Mouse (Mus musculus) CH12.LX (cell line): ENCODE measurements at regions not wholly inside any gene's neighbourhood (a gene's known extent, or its start where the extent isn't known, plus 50 kb on each side); places are given as distances from the start of the nearest gene placed in this dataset.

Experiments used
- DNase-seq: peaks from one replicate; pipeline ENCODE4 v3.0.0-alpha.2; 2013; ENCODE audit errors: extremely low read depth
- H3K27ac ChIP-seq: 2 replicates; pipeline ENCODE4 v1.5.1; 2012; ENCODE audit warnings: low read depth, mild to moderate bottlenecking, control low read depth, moderate library complexity; ENCODE audit not compliant: insufficient read depth
- H3K27me3 ChIP-seq: replicated peaks from 2 replicates; pipeline ENCODE3; 2012; ENCODE audit warnings: inconsistent platforms
- H3K36me3 ChIP-seq, 2 experiments: replicated peaks in 1 of 2; 2 replicates each; pipeline versions ENCODE3 to v1.6.1; 2012; ENCODE audit warnings: inconsistent platforms in 1 of 2, low read length in 1 of 2, mild to moderate bottlenecking in 1 of 2, mixed read lengths in 1 of 2, moderate library complexity in 1 of 2; ENCODE audit not compliant: control insufficient read depth in 1 of 2, insufficient read depth in 1 of 2
- H3K4me1 ChIP-seq, 2 experiments: 2 replicates each; pipeline ENCODE4 v1.6.1; 2012; ENCODE audit warnings: inconsistent platforms in 1 of 2, moderate library complexity in 1 of 2; ENCODE audit not compliant: insufficient read depth in 2 of 2, control insufficient read depth in 1 of 2
- H3K4me2 ChIP-seq: 2 replicates; pipeline ENCODE4 v1.6.1; 2012; ENCODE audit warnings: low read depth, mild to moderate bottlenecking, control low read depth; ENCODE audit not compliant: poor library complexity, insufficient read depth, severe bottlenecking
- H3K4me3 ChIP-seq, 3 experiments: fragments of 150-350 bp in 1 of 3; sonication (generic) in 1 of 3; replicated peaks in 1 of 3; 2 replicates each; pipeline versions ENCODE3 to v1.5.1; 2011 to 2012; ENCODE audit warnings: low read depth in 2 of 3, low read length in 2 of 3, mild to moderate bottlenecking in 2 of 3, moderate library complexity in 2 of 3, control low read depth in 1 of 3, improper control_type of control experiment in 1 of 3, inconsistent platforms in 1 of 3, mixed read lengths in 1 of 3; ENCODE audit not compliant: poor library complexity in 1 of 3
- H3K79me2 ChIP-seq: replicated peaks from 2 replicates; pipeline ENCODE4 v1.6.1; 2012; ENCODE audit warnings: mild to moderate bottlenecking, moderate library complexity; ENCODE audit not compliant: control insufficient read depth, poor library complexity, insufficient read depth, severe bottlenecking; ENCODE audit errors: extremely low read depth
- H3K9ac ChIP-seq: 2 replicates; pipeline ENCODE4 v1.6.1; 2012; ENCODE audit warnings: low read depth, mild to moderate bottlenecking, control low read depth, moderate library complexity; ENCODE audit not compliant: insufficient read depth
- H3K9me3 ChIP-seq: replicated peaks from 2 replicates; pipeline ENCODE3; 2012; ENCODE audit warnings: low read length, inconsistent platforms, mixed read lengths
- BHLHE40 ChIP-seq: IDR thresholded peaks from 2 replicates; pipeline ENCODE4 v1.6.1; 2011; ENCODE audit warnings: mild to moderate bottlenecking, low read depth, low read length, improper control_type of control experiment
- CHD1 ChIP-seq: IDR thresholded peaks from 2 replicates; pipeline ENCODE4 v1.6.1; 2012; ENCODE audit warnings: low read depth, low read length, improper control_type of control experiment, inconsistent platforms
- CHD2 ChIP-seq: IDR thresholded peaks from 2 replicates; pipeline ENCODE4 v1.6.1; 2011; ENCODE audit warnings: low read length, improper control_type of control experiment
- E2F4 ChIP-seq: IDR thresholded peaks from 2 replicates; pipeline ENCODE4 v1.6.1; 2011; ENCODE audit warnings: low read depth, low read length, improper control_type of control experiment; ENCODE audit not compliant: insufficient replicate concordance
- EP300 ChIP-seq: IDR thresholded peaks from 2 replicates; pipeline ENCODE4 v1.6.1; 2011; ENCODE audit warnings: low read length, improper control_type of control experiment
- ETS1 ChIP-seq: conservative IDR thresholded peaks from 2 replicates; pipeline ENCODE4 v1.6.1; 2012; ENCODE audit warnings: low read depth, mild to moderate bottlenecking, inconsistent platforms, low read length, improper control_type of control experiment, moderate library complexity
- GABPA ChIP-seq: IDR thresholded peaks from 2 replicates; pipeline ENCODE4 v1.6.1; 2012; ENCODE audit warnings: low read depth, low read length, improper control_type of control experiment, inconsistent platforms; ENCODE audit not compliant: insufficient replicate concordance
- IRF4 ChIP-seq: IDR thresholded peaks from 2 replicates; pipeline ENCODE4 v1.6.1; 2014; ENCODE audit warnings: low read depth, mild to moderate bottlenecking, inconsistent platforms, low read length, improper control_type of control experiment
- JUN ChIP-seq: IDR thresholded peaks from 2 replicates; pipeline ENCODE4 v1.6.1; 2011; ENCODE audit warnings: low read depth, mild to moderate bottlenecking, low read length, improper control_type of control experiment, moderate library complexity; ENCODE audit not compliant: insufficient read depth
- MAFK ChIP-seq: IDR thresholded peaks from 2 replicates; pipeline ENCODE4 v1.6.1; 2011; ENCODE audit warnings: low read length, improper control_type of control experiment; ENCODE audit not compliant: insufficient replicate concordance
- MAX ChIP-seq: IDR thresholded peaks from 2 replicates; pipeline ENCODE4 v1.6.1; 2011; ENCODE audit warnings: low read length, improper control_type of control experiment
- MXI1 ChIP-seq: IDR thresholded peaks from 2 replicates; pipeline ENCODE4 v1.6.1; 2011; ENCODE audit warnings: mild to moderate bottlenecking, low read depth, low read length, improper control_type of control experiment
- NELFE ChIP-seq: IDR thresholded peaks from 2 replicates; pipeline ENCODE4 v1.6.1; 2011; ENCODE audit warnings: low read depth, low read length, improper control_type of control experiment
- NRF1 ChIP-seq: IDR thresholded peaks from 2 replicates; pipeline ENCODE4 v1.6.1; 2014; ENCODE audit warnings: low read depth, mild to moderate bottlenecking, inconsistent platforms, low read length, improper control_type of control experiment, moderate library complexity
- POLR2A ChIP-seq: IDR thresholded peaks from 2 replicates; pipeline ENCODE4 v1.6.1; 2011; ENCODE audit warnings: low read depth, mild to moderate bottlenecking, improper control_type of control experiment, low read length
- RAD21 ChIP-seq: IDR thresholded peaks from 2 replicates; pipeline ENCODE4 v1.6.1; 2011; ENCODE audit warnings: low read depth, mild to moderate bottlenecking, low read length, improper control_type of control experiment, moderate library complexity
- RCOR1 ChIP-seq: conservative IDR thresholded peaks from 2 replicates; pipeline ENCODE4 v1.6.1; 2012; ENCODE audit warnings: low read depth, mild to moderate bottlenecking, inconsistent platforms, low read length, improper control_type of control experiment
- SMC3 ChIP-seq: IDR thresholded peaks from 2 replicates; pipeline ENCODE4 v1.6.1; 2011; ENCODE audit warnings: low read depth, low read length, improper control_type of control experiment
- ZMIZ1 ChIP-seq: IDR thresholded peaks from 2 replicates; pipeline ENCODE4 v1.6.1; 2012; ENCODE audit warnings: low read depth, mild to moderate bottlenecking, inconsistent platforms, low read length, improper control_type of control experiment
- dilution Hi-C: fragments of 300-500 bp; cut with MboI; formaldehyde crosslinking; loops from 2 replicates; pipeline ENCODE4 v1.14.3; 2020; ENCODE audit warnings: low sequenced_read_pairs; ENCODE audit not compliant: extremely low pct_unique_long_range_greater_than_20kb, extremely low pct_ligation_motif_present
- in situ Hi-C: fragments of 300-500 bp; cut with MboI; formaldehyde crosslinking; loops from 3 replicates; pipeline ENCODE4 v1.14.3; 2019; ENCODE audit warnings: low sequenced_read_pairs, low pct_ligation_motif_present, low pct_unique_long_range_greater_than_20kb, mixed read lengths

GRCm38 (mm10) chr5:73942950-73943349, 125.3 kb downstream of the Usp46 start:
- dilution Hi-C loops, result no loop called here
- in situ Hi-C loops, result no loop called here
- TF ChIP-seq MAX (no peak), ETS1 (no peak), ZMIZ1 (no peak), NELFE (no peak), IRF4 (no peak), MXI1 (no peak), RCOR1 (no peak), CHD1 (no peak), JUN (no peak), SMC3 (no peak), E2F4 (no peak), MAFK (no peak), GABPA (no peak), NRF1 (no peak), BHLHE40 (no peak), CHD2 (no peak)
- peaks cover 0 to 2% of the 10 kb centered on the region in 2 experiments for H3K36me3 ChIP-seq
- H3K4me1 ChIP-seq, result peaks cover 5 to 12% of the 10 kb centered on the region in 2 experiments
- H3K27me3 ChIP-seq, result no peaks in the 10 kb centered on the region
- no peak overlapping the region for H3K27ac ChIP-seq
- H3K9ac ChIP-seq, result no peak overlapping the region
- H3K9me3 ChIP-seq, result no peaks in the 10 kb centered on the region
- no peak overlapping the region for H3K4me2 ChIP-seq
- H3K79me2 ChIP-seq, result peaks cover 17% of the 10 kb centered on the region
- no peak overlapping the region for H3K4me3 ChIP-seq
- no peak for DNase-seq

- H3K9ac ChIP-seq, result no peak overlapping the region
- TF ChIP-seq POLR2A (no peak), EP300 (peak; percentile 33; the same call in 1 of the 2 replicates), BHLHE40 (0 out of 2 replicates have a peak, but pooled peaks have one; percentile 14), RAD21 (no peak), MAX (peak; percentile 30; the same call in 1 of the 2 replicates)
- no peaks in the 10 kb centered on the region for H3K9me3 ChIP-seq
- H3K4me2 ChIP-seq, result no peak overlapping the region; the same call in 1 of the 2 replicates
- no peaks in the 10 kb centered on the region for H3K27me3 ChIP-seq
- dilution Hi-C loops (no loop called here), in situ Hi-C loops (no loop called here)
- peak overlapping the region; percentile 42; the same call in 1 of the 2 replicates for H3K27ac ChIP-seq
- H3K4me3 ChIP-seq, result peak overlapping the region in 2 of 3 experiments; percentile 44 to 81
- peaks cover 7 to 28% of the 10 kb centered on the region in 2 experiments for H3K4me1 ChIP-seq
- H3K79me2 ChIP-seq, result peaks cover 17% of the 10 kb centered on the region
- DNase-seq, result peak; percentile 75
- peaks cover 9 to 26% of the 10 kb centered on the region in 2 experiments for H3K36me3 ChIP-seq
Measured at GRCm38 (mm10) chr5:73945671-73946070, 122.6 kb downstream of the Usp46 start.
